Mouse (Mus musculus) frontal cortex, adult (tissue): ENCODE results near the gene Sh3bp4.

Experiments
- ATAC-seq: cut with Nextera tagmentation; 2 replicates; pipeline ENCODE4 v1.9.2; 2017; ENCODE audit warnings: mild to moderate bottlenecking, moderate library complexity, mixed read lengths; ENCODE audit not compliant: low TSS enrichment

Gene Sh3bp4

GRCm38 (mm10) chr1:89127163-89127562 is 56.9 kb downstream of the Sh3bp4 start:
- no peak for ATAC-seq

GRCm38 (mm10) chr1:89130429-89130828 is 60.2 kb downstream of the Sh3bp4 start:
- ATAC-seq = peak; percentile 38; the same call in 1 of the 2 replicates

GRCm38 (mm10) chr1:89131018-89131540 is 60.9 kb downstream of the Sh3bp4 start:
- ATAC-seq = no peak

GRCm38 (mm10) chr1:89131707-89132106 is 61.5 kb downstream of the Sh3bp4 start:
- ATAC-seq = no peak

- ATAC-seq = no peak
Observed at GRCm38 (mm10) chr1:89133266-89133665, 63.1 kb downstream of the Sh3bp4 start.

GRCm38 (mm10) chr1:89133717-89134116 is 63.5 kb downstream of the Sh3bp4 start:
- no peak for ATAC-seq

- peak; percentile 55 for ATAC-seq
Observed at GRCm38 (mm10) chr1:89136089-89136811, 66.0 kb downstream of the Sh3bp4 start.

GRCm38 (mm10) chr1:89137086-89137816 is 67.0 kb downstream of the Sh3bp4 start:
- no peak for ATAC-seq

- peak; percentile 72 for ATAC-seq
Observed at GRCm38 (mm10) chr1:89138316-89138715, 68.1 kb downstream of the Sh3bp4 start.

GRCm38 (mm10) chr1:89140113-89140512 is 69.9 kb downstream of the Sh3bp4 start:
- ATAC-seq = no peak

GRCm38 (mm10) chr1:89151071-89151470 is 80.9 kb downstream of the Sh3bp4 start:
- ATAC-seq = no peak

- no peak for ATAC-seq
Observed at GRCm38 (mm10) chr1:89152576-89152975, 82.4 kb downstream of the Sh3bp4 start.

GRCm38 (mm10) chr1:89153203-89153602 is 83.0 kb downstream of the Sh3bp4 start:
- ATAC-seq = no peak

GRCm38 (mm10) chr1:89163483-89163882 is 93.3 kb downstream of the Sh3bp4 start:
- ATAC-seq = peak; percentile 86

GRCm38 (mm10) chr1:89164281-89164680 is 94.1 kb downstream of the Sh3bp4 start:
- peak; percentile 68 for ATAC-seq

- no peak for ATAC-seq
Observed at GRCm38 (mm10) chr1:89164685-89165084, 94.5 kb downstream of the Sh3bp4 start.

- no peak for ATAC-seq
Observed at GRCm38 (mm10) chr1:89166814-89167249, 96.6 kb downstream of the Sh3bp4 start.

- peak; percentile 84 for ATAC-seq
Observed at GRCm38 (mm10) chr1:89171275-89171767, 101.1 kb downstream of the Sh3bp4 start.

GRCm38 (mm10) chr1:89174621-89175020 is 104.4 kb downstream of the Sh3bp4 start:
- ATAC-seq = peak; percentile 64

GRCm38 (mm10) chr1:89175355-89175754 is 105.1 kb downstream of the Sh3bp4 start:
- ATAC-seq = no peak

GRCm38 (mm10) chr1:89183261-89183831 is 113.1 kb downstream of the Sh3bp4 start:
- ATAC-seq = no peak

GRCm38 (mm10) chr1:89184111-89184785 is 114.0 kb downstream of the Sh3bp4 start:
- peak; percentile 38; the same call in 1 of the 2 replicates for ATAC-seq
